Mouse (Mus musculus) CH12.LX (cell line): ENCODE data around the gene 1700069L16Rik.

Source experiments
- CHD1 ChIP-seq: IDR thresholded peaks from 2 replicates; pipeline ENCODE4 v1.6.1; 2012; ENCODE audit warnings: low read depth, low read length, improper control_type of control experiment, inconsistent platforms
- CTCF ChIP-seq, 2 experiments: IDR thresholded peaks in 1 of 2; conservative IDR thresholded peaks in 1 of 2; 2 replicates each; pipeline ENCODE4 v1.5.1; 2011 to 2012; ENCODE audit warnings: low read depth in 2 of 2, low read length in 2 of 2, improper control_type of control experiment in 1 of 2, inconsistent platforms in 1 of 2, mild to moderate bottlenecking in 1 of 2, moderate library complexity in 1 of 2
- E2F4 ChIP-seq: IDR thresholded peaks from 2 replicates; pipeline ENCODE4 v1.6.1; 2011; ENCODE audit warnings: low read depth, low read length, improper control_type of control experiment; ENCODE audit not compliant: insufficient replicate concordance
- EP300 ChIP-seq: IDR thresholded peaks from 2 replicates; pipeline ENCODE4 v1.6.1; 2011; ENCODE audit warnings: low read length, improper control_type of control experiment
- HCFC1 ChIP-seq: IDR thresholded peaks from 2 replicates; pipeline ENCODE4 v1.6.1; 2012; ENCODE audit warnings: low read depth, mild to moderate bottlenecking, inconsistent platforms, low read length, improper control_type of control experiment
- MEF2A ChIP-seq: IDR thresholded peaks from 2 replicates; pipeline ENCODE4 v1.6.1; 2014; ENCODE audit warnings: low read depth, mild to moderate bottlenecking, inconsistent platforms, low read length, improper control_type of control experiment, borderline replicate concordance
- MYC ChIP-seq: IDR thresholded peaks from 2 replicates; pipeline ENCODE4 v1.6.1; 2011; ENCODE audit warnings: low read depth, mild to moderate bottlenecking, improper control_type of control experiment, low read length
- POLR2A ChIP-seq: IDR thresholded peaks from 2 replicates; pipeline ENCODE4 v1.6.1; 2011; ENCODE audit warnings: low read depth, mild to moderate bottlenecking, improper control_type of control experiment, low read length
- RAD21 ChIP-seq: IDR thresholded peaks from 2 replicates; pipeline ENCODE4 v1.6.1; 2011; ENCODE audit warnings: low read depth, mild to moderate bottlenecking, low read length, improper control_type of control experiment, moderate library complexity
- SMC3 ChIP-seq: IDR thresholded peaks from 2 replicates; pipeline ENCODE4 v1.6.1; 2011; ENCODE audit warnings: low read depth, low read length, improper control_type of control experiment
- ZKSCAN1 ChIP-seq: IDR thresholded peaks from 2 replicates; pipeline ENCODE4 v1.6.1; 2012; ENCODE audit warnings: low read depth, inconsistent platforms, low read length, improper control_type of control experiment, borderline replicate concordance
- ZNF384 ChIP-seq: IDR thresholded peaks from 2 replicates; pipeline ENCODE4 v1.6.1; 2012; ENCODE audit warnings: low read depth, low read length, improper control_type of control experiment, inconsistent platforms

GRCm38 (mm10) chr5:113664629-113665195 lies 59.9 kb downstream of the 1700069L16Rik start:
- TF ChIP-seq CTCF (conservative IDR thresholded peaks at IDR 0.05 in 1 of 2, IDR thresholded peaks at IDR 0.05 in 1 of 2; ENCODE audit: low read depth in 2 of 2, low read length in 2 of 2) (no peak), EP300 (no peak), RAD21 (no peak), MYC (no peak), MEF2A (no peak), HCFC1 (no peak), SMC3 (no peak), E2F4 (no peak), ZNF384 (no peak), POLR2A (no peak), CHD1 (no peak), ZKSCAN1 (no peak)
